Mouse (Mus musculus) CH12.LX (cell line): ENCODE data around the gene Fam98a. TPM values are rescaled to one million over a fixed set of nuclear protein-coding genes. Genes with fewer than 3 reads are reported as not detected.

ENCODE experiments used
- DNase-seq: peaks from one replicate; pipeline ENCODE4 v3.0.0-alpha.2; 2013; ENCODE audit errors: extremely low read depth
- H3K27ac ChIP-seq: 2 replicates; pipeline ENCODE4 v1.5.1; 2012; ENCODE audit warnings: low read depth, mild to moderate bottlenecking, control low read depth, moderate library complexity; ENCODE audit not compliant: insufficient read depth
- H3K27me3 ChIP-seq: replicated peaks from 2 replicates; pipeline ENCODE3; 2012; ENCODE audit warnings: inconsistent platforms
- H3K36me3 ChIP-seq, 2 experiments: replicated peaks in 1 of 2; 2 replicates each; pipeline versions ENCODE3 to v1.6.1; 2012; ENCODE audit warnings: inconsistent platforms in 1 of 2, low read length in 1 of 2, mild to moderate bottlenecking in 1 of 2, mixed read lengths in 1 of 2, moderate library complexity in 1 of 2; ENCODE audit not compliant: control insufficient read depth in 1 of 2, insufficient read depth in 1 of 2
- H3K4me1 ChIP-seq, 2 experiments: 2 replicates each; pipeline ENCODE4 v1.6.1; 2012; ENCODE audit warnings: inconsistent platforms in 1 of 2, moderate library complexity in 1 of 2; ENCODE audit not compliant: insufficient read depth in 2 of 2, control insufficient read depth in 1 of 2
- H3K4me2 ChIP-seq: 2 replicates; pipeline ENCODE4 v1.6.1; 2012; ENCODE audit warnings: low read depth, mild to moderate bottlenecking, control low read depth; ENCODE audit not compliant: poor library complexity, insufficient read depth, severe bottlenecking
- H3K4me3 ChIP-seq, 3 experiments: fragments of 150-350 bp in 1 of 3; sonication (generic) in 1 of 3; replicated peaks in 1 of 3; 2 replicates each; pipeline versions ENCODE3 to v1.5.1; 2011 to 2012; ENCODE audit warnings: low read depth in 2 of 3, low read length in 2 of 3, mild to moderate bottlenecking in 2 of 3, moderate library complexity in 2 of 3, control low read depth in 1 of 3, improper control_type of control experiment in 1 of 3, inconsistent platforms in 1 of 3, mixed read lengths in 1 of 3; ENCODE audit not compliant: poor library complexity in 1 of 3
- H3K79me2 ChIP-seq: replicated peaks from 2 replicates; pipeline ENCODE4 v1.6.1; 2012; ENCODE audit warnings: mild to moderate bottlenecking, moderate library complexity; ENCODE audit not compliant: control insufficient read depth, poor library complexity, insufficient read depth, severe bottlenecking; ENCODE audit errors: extremely low read depth
- H3K9ac ChIP-seq: 2 replicates; pipeline ENCODE4 v1.6.1; 2012; ENCODE audit warnings: low read depth, mild to moderate bottlenecking, control low read depth, moderate library complexity; ENCODE audit not compliant: insufficient read depth
- H3K9me3 ChIP-seq: replicated peaks from 2 replicates; pipeline ENCODE3; 2012; ENCODE audit warnings: low read length, inconsistent platforms, mixed read lengths
- BHLHE40 ChIP-seq: IDR thresholded peaks from 2 replicates; pipeline ENCODE4 v1.6.1; 2011; ENCODE audit warnings: mild to moderate bottlenecking, low read depth, low read length, improper control_type of control experiment
- CHD1 ChIP-seq: IDR thresholded peaks from 2 replicates; pipeline ENCODE4 v1.6.1; 2012; ENCODE audit warnings: low read depth, low read length, improper control_type of control experiment, inconsistent platforms
- CHD2 ChIP-seq: IDR thresholded peaks from 2 replicates; pipeline ENCODE4 v1.6.1; 2011; ENCODE audit warnings: low read length, improper control_type of control experiment
- GABPA ChIP-seq: IDR thresholded peaks from 2 replicates; pipeline ENCODE4 v1.6.1; 2012; ENCODE audit warnings: low read depth, low read length, improper control_type of control experiment, inconsistent platforms; ENCODE audit not compliant: insufficient replicate concordance
- HCFC1 ChIP-seq: IDR thresholded peaks from 2 replicates; pipeline ENCODE4 v1.6.1; 2012; ENCODE audit warnings: low read depth, mild to moderate bottlenecking, inconsistent platforms, low read length, improper control_type of control experiment
- IRF4 ChIP-seq: IDR thresholded peaks from 2 replicates; pipeline ENCODE4 v1.6.1; 2014; ENCODE audit warnings: low read depth, mild to moderate bottlenecking, inconsistent platforms, low read length, improper control_type of control experiment
- KAT2A ChIP-seq: IDR thresholded peaks from 2 replicates; pipeline ENCODE4 v1.6.1; 2012; ENCODE audit warnings: low read length, improper control_type of control experiment, inconsistent platforms; ENCODE audit not compliant: insufficient replicate concordance
- MYC ChIP-seq: IDR thresholded peaks from 2 replicates; pipeline ENCODE4 v1.6.1; 2011; ENCODE audit warnings: low read depth, mild to moderate bottlenecking, improper control_type of control experiment, low read length
- POLR2AphosphoS2 ChIP-seq: IDR thresholded peaks from 2 replicates; pipeline ENCODE4 v1.6.1; 2011; ENCODE audit warnings: low read depth, low read length, improper control_type of control experiment
- RAD21 ChIP-seq: IDR thresholded peaks from 2 replicates; pipeline ENCODE4 v1.6.1; 2011; ENCODE audit warnings: low read depth, mild to moderate bottlenecking, low read length, improper control_type of control experiment, moderate library complexity
- SMC3 ChIP-seq: IDR thresholded peaks from 2 replicates; pipeline ENCODE4 v1.6.1; 2011; ENCODE audit warnings: low read depth, low read length, improper control_type of control experiment
- TBP ChIP-seq: conservative IDR thresholded peaks from 2 replicates; pipeline ENCODE4 v1.6.1; 2011; ENCODE audit warnings: low read depth, low read length, improper control_type of control experiment
- TCF12 ChIP-seq: IDR thresholded peaks from 2 replicates; pipeline ENCODE4 v1.6.1; 2014; ENCODE audit warnings: low read depth, mild to moderate bottlenecking, inconsistent platforms, low read length, improper control_type of control experiment
- UBTF ChIP-seq: IDR thresholded peaks from 2 replicates; pipeline ENCODE4 v1.6.1; 2012; ENCODE audit warnings: low read depth, mild to moderate bottlenecking, inconsistent platforms, low read length, improper control_type of control experiment, moderate library complexity
- USF1 ChIP-seq: IDR thresholded peaks from 2 replicates; pipeline ENCODE4 v1.6.1; 2014; ENCODE audit warnings: low read depth, mild to moderate bottlenecking, inconsistent platforms, low read length, improper control_type of control experiment
- ZC3H11A ChIP-seq: IDR thresholded peaks from 2 replicates; pipeline ENCODE4 v1.6.1; 2012; ENCODE audit warnings: low read depth, mild to moderate bottlenecking, inconsistent platforms, low read length, improper control_type of control experiment
- ZKSCAN1 ChIP-seq: IDR thresholded peaks from 2 replicates; pipeline ENCODE4 v1.6.1; 2012; ENCODE audit warnings: low read depth, inconsistent platforms, low read length, improper control_type of control experiment, borderline replicate concordance
- ZMIZ1 ChIP-seq: IDR thresholded peaks from 2 replicates; pipeline ENCODE4 v1.6.1; 2012; ENCODE audit warnings: low read depth, mild to moderate bottlenecking, inconsistent platforms, low read length, improper control_type of control experiment
- dilution Hi-C: fragments of 300-500 bp; cut with MboI; formaldehyde crosslinking; loops from 2 replicates; pipeline ENCODE4 v1.14.3; 2020; ENCODE audit warnings: low sequenced_read_pairs; ENCODE audit not compliant: extremely low pct_unique_long_range_greater_than_20kb, extremely low pct_ligation_motif_present
- in situ Hi-C: fragments of 300-500 bp; cut with MboI; formaldehyde crosslinking; loops from 3 replicates; pipeline ENCODE4 v1.14.3; 2019; ENCODE audit warnings: low sequenced_read_pairs, low pct_ligation_motif_present, low pct_unique_long_range_greater_than_20kb, mixed read lengths
- polyA plus RNA-seq: library from polyadenylated mRNA; unstranded; fragments of >175 nt; gene quantifications from 2 replicates; pipeline ENCODE4 v1.2.1, GENCODE M21; 2012; ENCODE audit warnings: low read depth; ENCODE audit not compliant: insufficient read length
- total RNA-seq, 2 experiments: library from RNA; depleted of rRNA; stranded (reverse); fragments of 300-350 nt in 1 of 2; fragments of >200 nt in 1 of 2; gene quantifications; 2 replicates each; pipeline ENCODE4 v1.2.3; 2012 to 2014

Fam98a gene
- total and polyA plus RNA-seq, 3 experiments = 36.0 to 92.0 (median 37.8) TPM

DNA sequence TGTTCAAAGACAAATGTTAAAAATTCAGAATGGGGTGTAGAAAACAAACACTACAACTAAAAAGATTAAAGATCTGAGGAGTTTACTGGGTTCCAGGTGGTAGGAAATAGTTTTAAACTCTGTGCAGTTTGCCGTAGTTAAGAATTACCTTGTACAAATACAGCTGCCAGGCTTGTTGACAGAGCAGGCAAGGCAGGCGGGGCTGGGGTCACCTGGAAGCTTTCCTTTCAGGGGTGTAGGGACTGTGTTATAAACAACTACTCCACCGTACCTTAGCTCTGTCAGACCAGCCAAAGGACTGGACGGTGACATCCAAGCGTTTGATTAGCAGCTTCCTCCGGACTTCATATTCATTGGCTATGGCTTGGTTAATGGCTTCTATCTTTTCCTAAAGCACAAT lies 12.6 kb downstream of the Fam98a start:
- Histone ChIP-seq H3K4me2 (no peak overlapping the region), H3K4me1 (peaks cover 6 to 23% of the 10 kb centered on the region in 2 experiments), H3K9ac (no peak overlapping the region), H3K4me3 (no peak overlapping the region), H3K27me3 (no peaks in the 10 kb centered on the region), H3K79me2 (peaks cover 4% of the 10 kb centered on the region; the same call in 1 of the 2 replicates), H3K36me3 (peaks cover 41 to 70% of the 10 kb centered on the region in 2 experiments), H3K27ac (no peak overlapping the region), H3K9me3 (no peaks in the 10 kb centered on the region)
- dilution Hi-C loops = no loop called here
- no peak for DNase-seq
- in situ Hi-C loops = loop anchor here (25.0 kb wide), 1 partner anchor 402 kb away; no protein-coding TSS in a partner anchor
- TF ChIP-seq HCFC1 = no peak
- TF ChIP-seq ZC3H11A = no peak
- TF ChIP-seq TCF12 = no peak
- TF ChIP-seq IRF4 = no peak

DNA sequence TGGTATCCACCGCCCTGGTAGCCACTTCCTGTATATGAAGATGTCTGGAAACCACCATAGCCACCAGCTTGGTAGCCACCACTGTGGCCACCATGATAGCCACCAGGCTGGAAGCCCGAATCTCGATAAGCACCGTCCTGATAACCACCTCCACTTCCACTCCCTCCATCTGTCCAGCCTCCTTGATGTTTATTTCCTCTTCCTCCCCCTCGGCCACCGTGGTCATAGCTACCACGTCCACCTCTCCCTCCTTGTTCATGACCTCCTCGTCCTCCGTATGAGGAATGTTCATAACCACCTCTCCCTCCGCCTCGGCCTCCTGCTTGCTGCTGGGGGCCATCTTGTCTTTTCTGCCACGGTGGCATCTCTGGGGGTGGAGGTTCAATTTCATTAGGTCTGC lies 13.3 kb downstream of the Fam98a start:
- no peak overlapping the region for H3K4me2 ChIP-seq
- H3K79me2 ChIP-seq = peaks cover 3% of the 10 kb centered on the region; the same call in 1 of the 2 replicates
- peaks cover 6 to 29% of the 10 kb centered on the region in 2 experiments for H3K4me1 ChIP-seq
- no peak overlapping the region for H3K4me3 ChIP-seq
- no peak overlapping the region for H3K9ac ChIP-seq
- H3K9me3 ChIP-seq = no peaks in the 10 kb centered on the region
- TF ChIP-seq ZC3H11A (no peak), SMC3 (no peak), TBP (no peak), POLR2AphosphoS2 (no peak), ZMIZ1 (no peak), RAD21 (no peak), BHLHE40 (no peak), ZKSCAN1 (no peak), IRF4 (no peak), CHD1 (no peak), TCF12 (no peak), MYC (no peak), KAT2A (no peak), UBTF (no peak), GABPA (no peak), USF1 (no peak), CHD2 (no peak)
- TF ChIP-seq, all 38 proteins: peak for 0
- dilution Hi-C loops = no loop called here
- no peak overlapping the region for H3K27ac ChIP-seq
- in situ Hi-C loops = loop anchor here (25.0 kb wide), 1 partner anchor 401 kb away; no protein-coding TSS in a partner anchor
- peaks cover 39 to 63% of the 10 kb centered on the region in 2 experiments for H3K36me3 ChIP-seq
- DNase-seq = no peak
- no peaks in the 10 kb centered on the region for H3K27me3 ChIP-seq
